Mouse (Mus musculus): Measurements from ENCODE around the gene Optn. TPM values are rescaled to one million over a fixed set of nuclear protein-coding genes. Genes with fewer than 3 reads are reported as not detected.

Gene Optn
- polyA plus RNA-seq (2015; fragmentation: Nextera tagmentation; extraction: Ambion mirVana): 41.0 and 42.0 TPM in 2 replicates

DNA sequence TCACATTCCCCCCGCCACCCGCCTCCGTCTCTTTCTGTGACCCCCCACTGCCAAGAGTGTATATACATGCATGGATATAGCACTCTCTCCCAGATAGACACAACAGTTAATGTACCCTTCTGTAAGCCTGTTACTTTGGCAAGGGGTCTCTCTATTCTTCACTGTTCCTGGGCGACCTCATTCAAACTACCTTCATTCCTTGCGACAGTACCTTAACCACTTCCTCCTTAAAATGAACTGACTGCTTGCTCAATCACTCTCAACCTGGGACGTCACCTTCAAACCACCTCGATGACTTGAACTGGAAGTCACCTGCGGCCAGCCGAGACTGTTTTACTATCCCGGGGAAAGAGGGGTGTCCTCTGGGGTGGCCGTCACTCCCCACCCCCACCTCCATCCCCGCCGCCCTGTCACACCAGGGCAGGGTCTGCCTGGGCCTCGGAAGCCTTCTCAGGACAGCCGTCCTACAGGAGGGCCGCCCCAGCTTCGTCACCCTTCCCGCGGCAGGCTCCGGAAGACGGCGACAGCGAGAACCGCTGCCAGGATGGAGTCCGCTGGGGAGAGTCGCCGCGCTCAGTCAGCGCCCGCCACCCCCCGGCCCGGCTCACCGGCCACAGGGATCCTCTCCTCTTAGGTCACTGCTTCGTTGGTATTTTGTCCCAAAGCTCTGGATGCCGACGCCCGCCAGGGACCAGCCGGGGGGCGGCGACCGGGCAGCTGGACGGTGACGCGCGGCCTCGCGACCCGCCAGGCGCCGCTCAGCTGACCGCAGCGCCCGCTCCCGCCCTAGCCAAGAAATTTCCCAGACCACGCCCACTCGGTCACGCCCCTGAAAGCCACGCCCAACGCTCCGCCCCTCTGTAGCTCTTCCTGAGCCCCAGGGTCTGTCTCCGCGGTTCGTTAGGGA, at the start of gene Optn:
Gene Optn (minus strand): TSS at position 753 of the 907 bp plus-strand sequence.
- ATAC-seq: peak; percentile 85
- H3K9ac ChIP-seq (replicated peaks): peak within 1 kb of the TSS; percentile 85
- peaks cover 4% of the 10 kb centered on the region for H3K36me3 ChIP-seq (replicated peaks; ENCODE audit: insufficient read depth, low read length)
- TF ChIP-seq CTCF (IDR thresholded peaks at IDR 0.05; ENCODE audit: low read depth): no peak
- TF ChIP-seq EP300 (IDR thresholded peaks at IDR 0.05; ENCODE audit: low read depth): no peak
- H3K27me3 ChIP-seq (ENCODE audit: insufficient read depth, low read length): no peaks in the 10 kb centered on the region
- peak; percentile 93 for DNase-seq
- no peaks in the 10 kb centered on the region for H3K9me3 ChIP-seq (ENCODE audit: low read length)
- peak within 1 kb of the TSS; percentile 92 for H3K27ac ChIP-seq (ENCODE audit: low read depth)
- peak within 1 kb of the TSS; percentile 84 for H3K4me3 ChIP-seq (ENCODE audit: low read depth, low read length)
- H3K4me1 ChIP-seq (ENCODE audit: insufficient read depth): peaks cover 21% of the 10 kb centered on the region
- peak within 1 kb of the TSS; percentile 72 for H3K4me2 ChIP-seq (ENCODE audit: low read depth, low read length)
- WGBS (ENCODE audit: insufficient replicate concordance): 2% methylated on average over 63 of the region's 63 CpGs

DNA sequence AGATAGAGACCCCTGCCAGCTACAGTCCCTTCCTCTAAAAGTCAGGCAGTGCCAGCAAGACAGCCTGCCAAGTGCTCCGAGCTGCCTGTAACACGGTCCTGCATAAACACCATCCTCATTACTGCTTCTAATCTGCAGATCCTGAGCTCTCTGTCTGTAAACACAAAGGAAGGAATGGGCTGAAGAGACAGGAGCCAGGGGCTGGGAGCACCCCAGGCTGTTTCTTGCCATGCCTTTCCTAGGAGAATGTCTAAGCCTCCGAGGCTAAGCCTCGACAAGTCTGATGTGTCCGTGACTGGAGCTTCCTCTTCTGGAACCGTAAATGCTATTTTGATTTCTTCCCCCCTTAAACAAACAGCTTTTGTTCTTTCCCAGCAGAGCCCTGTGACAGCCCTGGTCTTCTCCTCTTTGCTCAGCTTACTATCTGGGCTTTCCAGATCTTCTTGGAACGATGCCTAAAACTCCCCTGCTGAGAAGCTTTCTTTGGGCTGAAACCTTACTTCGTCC, 49.0 kb upstream of the Optn start:
- no peak for DNase-seq
- no peak overlapping the region for H3K27ac ChIP-seq (ENCODE audit: low read depth)
- H3K36me3 ChIP-seq (replicated peaks; ENCODE audit: insufficient read depth, low read length): no peaks in the 10 kb centered on the region
- H3K27me3 ChIP-seq (ENCODE audit: insufficient read depth, low read length): no peaks in the 10 kb centered on the region
- TF ChIP-seq CTCF (IDR thresholded peaks at IDR 0.05; ENCODE audit: low read depth): no peak
- 28% methylated on average over 8 of the region's 8 CpGs for WGBS (ENCODE audit: insufficient replicate concordance)
- H3K4me3 ChIP-seq (ENCODE audit: low read depth, low read length): no peak overlapping the region
- H3K9me3 ChIP-seq (ENCODE audit: low read length): no peaks in the 10 kb centered on the region
- no peak for ATAC-seq
- no peaks in the 10 kb centered on the region for H3K4me1 ChIP-seq (ENCODE audit: insufficient read depth)
- no peak overlapping the region for H3K4me2 ChIP-seq (ENCODE audit: low read depth, low read length)
- H3K9ac ChIP-seq (replicated peaks): no peak overlapping the region; the same call in 1 of the 2 replicates

DNA sequence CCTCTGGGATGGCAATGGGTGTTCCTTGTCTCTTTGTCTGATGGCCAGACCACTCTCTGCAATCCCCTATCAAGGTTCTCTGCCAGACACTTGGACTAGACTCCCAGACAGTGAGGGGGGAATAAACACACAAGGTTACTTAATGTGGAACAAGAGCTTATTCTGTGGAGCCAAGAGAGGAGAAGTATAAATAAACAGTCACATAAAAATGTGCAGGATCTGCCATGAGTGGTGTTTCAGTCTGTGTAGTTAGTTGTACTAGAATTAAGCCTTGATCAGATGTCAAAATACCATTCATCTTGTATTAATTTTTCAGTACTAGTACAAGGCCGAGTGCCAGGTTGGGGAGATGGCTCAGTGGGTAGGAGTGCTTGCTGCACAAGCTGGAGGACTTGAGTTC, 39.0 kb upstream of the Optn start:
- Histone ChIP-seq H3K27ac (ENCODE audit: low read depth) (no peak overlapping the region), H3K4me2 (ENCODE audit: low read depth, low read length) (no peak overlapping the region), H3K27me3 (ENCODE audit: insufficient read depth, low read length) (no peaks in the 10 kb centered on the region), H3K4me1 (ENCODE audit: insufficient read depth) (0 out of 2 replicates have a peak, but pooled peaks cover 1% of the 10 kb centered on the region), H3K9me3 (ENCODE audit: low read length) (no peaks in the 10 kb centered on the region), H3K4me3 (ENCODE audit: low read depth, low read length) (no peak overlapping the region), H3K36me3 (replicated peaks; ENCODE audit: insufficient read depth, low read length) (no peaks in the 10 kb centered on the region), H3K9ac (replicated peaks) (no peak overlapping the region)
- no peak for TF ChIP-seq EP300 (IDR thresholded peaks at IDR 0.05; ENCODE audit: low read depth)
- TF ChIP-seq CTCF (IDR thresholded peaks at IDR 0.05; ENCODE audit: low read depth): no peak
- DNase-seq (no peak), ATAC-seq (no peak)
- 70% methylated on average over 1 of the region's 1 CpGs for WGBS (ENCODE audit: insufficient replicate concordance)

DNA sequence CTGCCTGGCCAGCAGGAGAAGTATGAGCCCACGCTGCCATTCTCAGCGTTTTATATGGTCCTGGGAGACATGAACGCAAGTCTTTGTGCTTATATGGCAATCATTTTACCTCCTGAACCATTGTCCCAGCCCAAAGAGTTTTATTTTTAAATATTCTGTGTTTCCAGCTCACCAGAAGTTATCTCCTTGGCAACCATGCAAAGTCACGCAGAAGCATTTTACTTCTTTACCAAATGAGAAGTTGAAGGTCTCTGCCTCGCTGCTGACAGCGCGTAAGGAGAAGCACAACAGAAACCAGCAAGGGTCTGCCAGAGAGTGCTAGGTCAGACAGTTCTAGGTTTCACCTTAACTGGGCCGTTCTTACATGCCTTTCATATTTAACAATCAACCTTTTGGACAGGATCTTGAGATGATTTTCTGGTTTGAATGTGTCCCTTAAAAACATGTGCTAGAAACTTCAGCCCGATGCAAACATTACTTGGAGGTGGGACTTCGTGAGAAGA, 37.9 kb upstream of the Optn start:
- ATAC-seq (no peak), DNase-seq (no peak)
- no peaks in the 10 kb centered on the region for H3K27me3 ChIP-seq (ENCODE audit: insufficient read depth, low read length)
- 78% methylated on average over 10 of the region's 10 CpGs for WGBS (ENCODE audit: insufficient replicate concordance)
- H3K4me2 ChIP-seq (ENCODE audit: low read depth, low read length): no peak overlapping the region
- no peak for TF ChIP-seq EP300 (IDR thresholded peaks at IDR 0.05; ENCODE audit: low read depth)
- no peak for TF ChIP-seq CTCF (IDR thresholded peaks at IDR 0.05; ENCODE audit: low read depth)
- 0 out of 2 replicates have a peak, but pooled peaks cover 3% of the 10 kb centered on the region for H3K4me1 ChIP-seq (ENCODE audit: insufficient read depth)
- no peaks in the 10 kb centered on the region for H3K36me3 ChIP-seq (replicated peaks; ENCODE audit: insufficient read depth, low read length)
- H3K4me3 ChIP-seq (ENCODE audit: low read depth, low read length): no peak overlapping the region
- H3K9me3 ChIP-seq (ENCODE audit: low read length): no peaks in the 10 kb centered on the region
- no peak overlapping the region for H3K9ac ChIP-seq (replicated peaks)
- no peak overlapping the region for H3K27ac ChIP-seq (ENCODE audit: low read depth)

DNA sequence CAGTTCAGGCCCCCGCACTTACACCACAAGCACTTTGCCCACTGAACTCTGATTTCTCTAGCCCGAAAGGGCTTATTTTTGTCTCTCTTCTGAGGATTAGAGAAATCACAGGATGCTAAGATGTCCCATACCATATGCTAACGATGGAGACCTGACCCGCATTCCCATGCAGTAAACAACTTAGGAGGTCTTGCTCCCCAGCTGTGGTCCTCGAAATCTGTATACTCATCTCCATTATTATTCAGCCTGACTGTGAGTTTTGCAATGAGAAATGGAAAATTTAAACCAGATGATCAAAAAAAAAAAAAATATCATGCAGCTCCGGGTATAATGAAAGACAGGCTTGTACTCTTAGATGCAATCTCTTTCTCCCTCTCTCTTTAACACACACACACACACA, 35.3 kb upstream of the Optn start:
- Histone ChIP-seq H3K9ac (replicated peaks) (no peak overlapping the region), H3K4me1 (ENCODE audit: insufficient read depth) (0 out of 2 replicates have a peak, but pooled peaks cover 3% of the 10 kb centered on the region), H3K36me3 (replicated peaks; ENCODE audit: insufficient read depth, low read length) (no peaks in the 10 kb centered on the region), H3K4me2 (ENCODE audit: low read depth, low read length) (no peak overlapping the region), H3K4me3 (ENCODE audit: low read depth, low read length) (no peak overlapping the region), H3K27me3 (ENCODE audit: insufficient read depth, low read length) (no peaks in the 10 kb centered on the region), H3K9me3 (ENCODE audit: low read length) (no peaks in the 10 kb centered on the region; the same call in 1 of the 2 replicates), H3K27ac (ENCODE audit: low read depth) (no peak overlapping the region)
- ATAC-seq (no peak), DNase-seq (no peak)
- WGBS (ENCODE audit: insufficient replicate concordance): 78% methylated on average over 6 of the region's 6 CpGs
- no peak for TF ChIP-seq CTCF (IDR thresholded peaks at IDR 0.05; ENCODE audit: low read depth)
- TF ChIP-seq EP300 (IDR thresholded peaks at IDR 0.05; ENCODE audit: low read depth): no peak

DNA sequence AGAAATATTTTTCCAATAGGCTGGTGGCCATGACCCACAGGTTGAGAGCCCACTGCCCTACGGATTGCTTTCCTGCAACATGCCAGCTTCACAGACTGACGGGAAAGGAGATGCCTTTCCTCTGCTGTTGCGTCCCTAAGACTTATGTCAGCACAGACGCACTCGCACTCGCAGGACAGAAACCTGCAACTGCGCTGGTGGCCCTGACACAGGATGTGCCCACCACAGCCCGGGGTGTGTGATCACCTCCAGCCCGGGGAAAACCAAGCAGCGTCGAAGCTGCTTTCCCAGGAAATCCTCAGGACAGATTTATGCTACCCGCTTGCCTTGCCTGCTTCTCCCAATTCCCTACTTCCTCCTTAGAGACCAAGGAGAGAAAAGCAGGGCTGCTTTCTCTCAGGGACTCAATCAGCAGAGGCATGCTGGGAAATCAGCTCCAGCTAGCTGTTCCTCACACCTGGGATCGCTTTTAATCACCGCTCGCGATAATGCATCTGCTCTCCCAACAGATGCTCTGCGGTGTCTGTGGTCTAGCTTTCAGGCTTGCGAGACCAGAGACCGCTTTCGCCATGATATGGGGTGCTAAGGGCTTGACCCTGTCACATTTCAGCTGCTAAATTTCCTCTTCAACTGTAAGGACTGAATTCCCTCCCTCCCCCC, 34.1 kb upstream of the Optn start:
- 0 out of 2 replicates have a peak overlapping the region, but pooled peaks have one; percentile 26 for H3K9ac ChIP-seq (replicated peaks)
- no peaks in the 10 kb centered on the region for H3K27me3 ChIP-seq (ENCODE audit: insufficient read depth, low read length)
- no peaks in the 10 kb centered on the region; the same call in 1 of the 2 replicates for H3K9me3 ChIP-seq (ENCODE audit: low read length)
- H3K4me2 ChIP-seq (ENCODE audit: low read depth, low read length): peak overlapping the region; percentile 55
- DNase-seq (no peak), ATAC-seq (no peak)
- no peak overlapping the region for H3K27ac ChIP-seq (ENCODE audit: low read depth)
- 0 out of 2 replicates have a peak, but pooled peaks cover 3% of the 10 kb centered on the region for H3K4me1 ChIP-seq (ENCODE audit: insufficient read depth)
- no peak overlapping the region for H3K4me3 ChIP-seq (ENCODE audit: low read depth, low read length)
- TF ChIP-seq EP300 (IDR thresholded peaks at IDR 0.05; ENCODE audit: low read depth) (no peak), CTCF (IDR thresholded peaks at IDR 0.05; ENCODE audit: low read depth) (no peak)
- H3K36me3 ChIP-seq (replicated peaks; ENCODE audit: insufficient read depth, low read length): no peaks in the 10 kb centered on the region
- 9% methylated on average over 20 of the region's 20 CpGs for WGBS (ENCODE audit: insufficient replicate concordance)
